ENCODE assay signal across 8 mouse cellular contexts in genomic region chr4:44664767-44665056, GRCm38 (mm10). TPM values are rescaled to one million over a fixed set of nuclear protein-coding genes. Genes with fewer than 3 reads are reported as not detected.
A peak's percentile ranks its signal among the peaks of the same experiment; 100 is the strongest.
DNase-seq lines count a peak whose midpoint lies in the region; ATAC-seq and TF ChIP-seq lines count a peak whose summit lies in the region.

No protein-coding gene starts in this region.

- H3K27me3 ChIP-seq in forebrain, embryonic 11.5 days (ENCODE audit: control insufficient read depth, insufficient read depth, low read length): peaks cover 48% of the 10 kb centered on the region
- peaks cover 85% of the 10 kb centered on the region for H3K27me3 ChIP-seq in limb, embryonic 12.5 days

- DNase-seq in left cerebral cortex, adult 2 months (ENCODE audit: extremely low spot score in 1 of 2, low spot score in 2 of 2): no peak
- DNase-seq in left cerebral cortex, postnatal 36 days (ENCODE audit: low spot score in 2 of 2): no peak
- DNase-seq in forebrain, embryonic 11.5 days (ENCODE audit: low spot score): no peak
- no peak for DNase-seq in thymus, postnatal 36 days
- DNase-seq in left cerebral cortex, adult 9 months (ENCODE audit: low spot score in 2 of 2): no peak
- DNase-seq in adrenal gland, adult 2 months: no peak

- ATAC-seq in forebrain, embryonic 11.5 days (replicated peaks; ENCODE audit: low FRiP score): no peak
- ATAC-seq in limb, embryonic 12.5 days (ENCODE audit: insufficient number of reproducible peaks, insufficient read depth, low FRiP score, low TSS enrichment, low read depth): no peak

- no peaks in the 10 kb centered on the region for H3K36me3 ChIP-seq in forebrain, embryonic 11.5 days (ENCODE audit: control insufficient read depth, insufficient read depth, low read length)
- no peaks in the 10 kb centered on the region for H3K36me3 ChIP-seq in limb, embryonic 12.5 days

- peak overlapping the region; percentile 57; the same call in 1 of the 2 replicates for H3K9ac ChIP-seq in forebrain, embryonic 11.5 days (ENCODE audit: low read length)
- peak overlapping the region; percentile 57; the same call in 1 of the 2 replicates for H3K9ac ChIP-seq in limb, embryonic 12.5 days (replicated peaks)

- no peak for TF ChIP-seq CTCF in left cerebral cortex, adult 2 months (IDR thresholded peaks at IDR 0.05)
- no peak for TF ChIP-seq CTCF in olfactory bulb, adult 2 months (IDR thresholded peaks at IDR 0.05; ENCODE audit: insufficient read depth, low read depth, low read length)

- H3K27ac ChIP-seq in left cerebral cortex, adult 2 months: no peak overlapping the region
- no peak overlapping the region for H3K27ac ChIP-seq in forebrain, embryonic 11.5 days (ENCODE audit: low read depth, low read length)
- no peak overlapping the region for H3K27ac ChIP-seq in limb, embryonic 12.5 days
- H3K27ac ChIP-seq in olfactory bulb, adult 2 months (ENCODE audit: insufficient read depth, low read depth, low read length): no peak overlapping the region

- H3K4me2 ChIP-seq in forebrain, embryonic 11.5 days (ENCODE audit: low read depth, low read length, severe bottlenecking): peak overlapping the region; percentile 97
- H3K4me2 ChIP-seq in limb, embryonic 12.5 days: peak overlapping the region; percentile 92

- 24% methylated on average over 6 of the region's 6 CpGs for WGBS in forebrain, embryonic 11.5 days
- 24% methylated on average over 6 of the region's 6 CpGs for WGBS in limb, embryonic 12.5 days
- 50% methylated on average over 6 of the region's 6 CpGs for WGBS in olfactory bulb, adult 2 months

- no peak for TF ChIP-seq POLR2A in olfactory bulb, adult 2 months (IDR thresholded peaks at IDR 0.05; ENCODE audit: insufficient read depth, low read depth, low read length)

- intact Hi-C loops in left cerebral cortex, adult 2 months (cut with DNase I): no loop called here
- intact Hi-C loops in left cerebral cortex, postnatal 36 days (cut with DNase I): no loop called here

- peaks cover 9% of the 10 kb centered on the region; the same call in 1 of the 2 replicates for H3K4me1 ChIP-seq in forebrain, embryonic 11.5 days (replicated peaks; ENCODE audit: control insufficient read depth, insufficient read depth, low read length)
- H3K4me1 ChIP-seq in limb, embryonic 12.5 days (replicated peaks): peaks cover 8% of the 10 kb centered on the region; the same call in 1 of the 2 replicates
- H3K4me1 ChIP-seq in olfactory bulb, adult 2 months (ENCODE audit: control insufficient read depth, insufficient read depth, low read length): peaks cover 3% of the 10 kb centered on the region; the same call in 1 of the 2 replicates

- H3K4me3 ChIP-seq in left cerebral cortex, adult 2 months: peak overlapping the region; percentile 46
- peak overlapping the region; percentile 51 for H3K4me3 ChIP-seq in forebrain, embryonic 11.5 days (ENCODE audit: low read depth, low read length)
- peak overlapping the region; percentile 52 for H3K4me3 ChIP-seq in limb, embryonic 12.5 days (replicated peaks)
- H3K4me3 ChIP-seq in olfactory bulb, adult 2 months (ENCODE audit: insufficient read depth, low read depth, low read length): peak overlapping the region; percentile 46; the same call in 1 of the 2 replicates

- no peaks in the 10 kb centered on the region for H3K9me3 ChIP-seq in forebrain, embryonic 11.5 days (ENCODE audit: control insufficient read depth, low read length)
- H3K9me3 ChIP-seq in limb, embryonic 12.5 days: peaks cover 6% of the 10 kb centered on the region; the same call in 1 of the 2 replicates

RNA-seq across cellular contexts. Expression of gene Pax5, which starts 45.6 kb away (rescaled TPM):
- total RNA-seq in left cerebral cortex, adult 2 months (2021): under 1 TPM in 1 of 2 experiments, not detected in 1; 0.51 TPM
- total RNA-seq in left cerebral cortex, postnatal 36 days (2021): under 1 TPM; 0.05 to 0.09 TPM
- 0.11 and 0.43 TPM in 2 replicates for polyA plus RNA-seq in forebrain, embryonic 11.5 days (2014; fragmentation: Nextera tagmentation; extraction: Ambion mirVana)
- not detected in 2 replicates for polyA plus RNA-seq in limb, embryonic 12.5 days (2016; fragmentation: Nextera tagmentation; extraction: Ambion mirVana)
- polyA plus RNA-seq in olfactory bulb, adult 2 months (2012; ENCODE audit: insufficient read depth, insufficient read length, low replicate concordance, missing spikeins): not detected in 2 replicates
- under 1 TPM; 0.69 to 0.86 TPM for total RNA-seq in adrenal gland, adult 2 months (2021)
- polyA plus RNA-seq in adrenal gland, adult 2 months (2012; rRNA removed): 0.56 and 1.0 TPM in 2 replicates
